Mouse (Mus musculus) regulatory T cell (primary cell): ENCODE results near the gene Gm49393.
"Not testable (repeated sequence)": the region's sequence is repeated elsewhere in the genome, so short reads cannot be mapped to it uniquely, and the experiment has no call there.

ENCODE experiments used
- in situ Hi-C: fragments of 300-600 bp; cut with MboI, MseI; formaldehyde crosslinking; loops from one replicate; pipeline ENCODE4 v1.15.1; 2025; ENCODE audit warnings: high pct_unique_total_duplicates

Gm49393 gene

DNA sequence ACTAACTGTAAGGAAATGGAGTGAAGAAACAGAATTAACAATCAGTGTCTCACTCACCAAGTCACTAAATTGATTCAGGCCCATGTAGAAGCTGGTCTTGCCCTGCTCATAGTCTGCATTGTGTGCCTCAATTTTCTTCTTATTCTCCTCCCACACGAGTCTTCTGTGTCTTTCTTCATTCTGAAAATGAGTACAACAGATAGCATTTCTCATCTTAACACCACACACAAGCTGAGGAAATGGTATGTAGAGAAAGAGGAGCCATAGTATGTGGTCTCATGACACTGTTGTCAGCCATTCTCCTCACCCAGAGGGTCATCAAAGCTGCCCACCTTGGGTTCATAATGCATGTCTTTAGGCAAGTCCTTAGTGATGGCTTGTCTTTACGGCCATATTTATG lies at the start of gene Gm49393:
Gm49393 (minus strand) TSS at position 101 of the 400 bp plus-strand sequence.
- in situ Hi-C loops: loop anchor here (5.0 kb wide), 1 partner anchor 38 kb away; the partner anchor contains the start of genes Ctla2b and Gm49392

GRCm38 (mm10) chr13:60972319-60972718 lies 36.9 kb upstream of the Gm49393 start:
- in situ Hi-C loops: not testable (repeated sequence)

- in situ Hi-C loops: not testable (repeated sequence)
Observed at GRCm38 (mm10) chr13:60963985-60964384, 28.6 kb upstream of the Gm49393 start.

DNA sequence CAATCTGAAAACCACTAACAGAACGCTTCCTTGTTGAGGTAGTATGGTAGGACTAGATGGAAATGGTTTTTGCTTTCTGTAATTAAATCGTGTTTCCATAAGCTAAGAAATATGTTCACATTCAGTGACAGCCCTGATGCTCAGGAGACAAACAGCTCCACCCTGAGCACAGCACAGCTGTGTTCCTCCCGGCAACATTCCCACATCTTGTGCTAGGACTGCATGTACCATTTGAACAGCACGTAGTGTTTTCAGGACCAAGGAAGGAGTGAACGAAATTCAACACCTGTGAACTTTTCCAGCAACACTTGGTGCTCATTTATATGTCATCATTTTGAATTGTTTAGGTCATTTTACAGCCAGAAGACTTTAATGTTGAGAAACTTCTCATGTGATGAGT lies 26.3 kb upstream of the Gm49393 start:
- in situ Hi-C loops: no loop called here

DNA sequence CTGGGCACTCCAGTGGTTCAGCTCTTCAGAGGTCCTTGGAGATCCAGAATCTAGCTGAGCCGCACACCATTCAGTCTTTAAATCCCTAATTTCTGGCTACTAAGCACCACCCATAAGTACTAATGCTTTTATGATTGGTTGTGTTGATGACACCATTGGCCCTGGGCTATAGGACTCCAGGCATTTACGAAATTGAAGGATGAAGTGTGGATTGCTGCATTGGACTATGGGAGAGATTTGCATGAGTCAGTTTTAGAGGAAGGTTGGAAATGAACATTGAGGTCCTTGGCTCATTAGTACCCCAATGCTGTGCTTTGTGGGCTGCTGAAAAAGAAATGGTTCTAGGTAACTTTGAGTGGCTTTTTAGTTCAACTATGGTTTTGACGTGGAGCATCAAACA lies 6.5 kb upstream of the Gm49393 start, which contains the start of gene Tpbpa:
Tpbpa (minus strand) TSS at position 101 of the 400 bp plus-strand sequence.
- in situ Hi-C loops: loop anchor here (10.0 kb wide), 1 partner anchor 107 kb away; no protein-coding TSS in a partner anchor

- in situ Hi-C loops: loop anchor here (5.0 kb wide), 1 partner anchor 39 kb away; the partner anchor contains the start of genes Ctla2b and Gm49392
Observed at GRCm38 (mm10) chr13:60936500-60936901, 1.1 kb upstream of the Gm49393 start, which contains the start of the genes Gm49391 and Ctla2a. TSS of gene Gm49391 (minus strand) at chr13:60936571. TSS of gene Ctla2a (minus strand) at chr13:60936625.

- in situ Hi-C loops: not testable (repeated sequence)
Observed at GRCm38 (mm10) chr13:60904780-60905179, 30.6 kb downstream of the Gm49393 start, which contains the start of gene Tpbpb. TSS of gene Tpbpb (minus strand) at chr13:60904880.

DNA sequence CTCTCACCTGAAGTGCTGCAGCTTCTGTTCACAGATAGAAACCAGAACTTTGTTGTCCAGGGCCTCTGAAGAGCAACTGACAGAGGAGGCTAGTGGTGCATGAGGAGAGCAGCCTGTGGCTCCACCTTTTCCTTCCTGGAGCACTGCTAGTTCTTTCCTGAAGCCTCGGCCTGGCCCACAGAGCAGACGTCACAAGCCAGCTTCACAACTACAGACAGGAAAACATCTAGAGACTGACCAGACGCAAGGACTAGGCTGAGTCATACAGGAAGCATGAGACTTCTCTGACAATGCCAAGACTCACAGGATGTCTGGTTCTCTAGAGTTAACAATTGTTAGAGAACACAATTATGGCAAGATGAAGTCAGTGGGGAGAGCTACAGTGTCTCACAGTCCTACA lies 38.1 kb downstream of the Gm49393 start, which contains the start of gene Ctla2b:
Ctla2b (minus strand) TSS at position 120 of the 400 bp plus-strand sequence.
- in situ Hi-C loops: loop anchor here (5.0 kb wide), 1 partner anchor 40 kb away; the partner anchor contains the start of genes Ctla2a, Gm49391 and Gm49393

DNA sequence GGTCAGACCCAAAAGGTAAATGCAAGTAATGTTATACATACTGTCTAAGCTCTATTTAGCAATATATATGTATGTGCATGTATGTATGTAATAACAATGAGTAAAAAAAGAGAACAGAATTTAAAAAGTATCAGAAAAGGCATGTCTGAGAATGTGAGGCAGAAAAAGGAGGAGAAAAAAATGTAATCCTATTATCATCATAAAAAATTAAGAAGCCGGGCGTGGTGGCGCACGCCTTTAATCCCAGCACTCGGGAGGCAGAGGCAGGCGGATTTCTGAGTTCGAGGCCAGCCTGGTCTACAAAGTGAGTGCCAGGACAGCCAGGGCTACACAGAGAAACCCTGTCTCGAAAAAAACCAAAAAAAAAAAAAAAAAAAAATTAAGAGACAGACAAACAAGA lies 38.6 kb downstream of the Gm49393 start, which contains the start of gene Gm49392:
Gm49392 (minus strand) TSS at position 101 of the 400 bp plus-strand sequence.
- in situ Hi-C loops: loop anchor here (5.0 kb wide), 1 partner anchor 41 kb away; the partner anchor contains the start of genes Ctla2a, Gm49391 and Gm49393

- in situ Hi-C loops: loop anchor here (5.0 kb wide), 1 partner anchor 42 kb away; the partner anchor contains the start of genes Ctla2a, Gm49391 and Gm49393
Observed at GRCm38 (mm10) chr13:60895406-60896160, 39.8 kb downstream of the Gm49393 start.

- in situ Hi-C loops: no loop called here
Observed at GRCm38 (mm10) chr13:60892301-60892700, 43.1 kb downstream of the Gm49393 start.

DNA sequence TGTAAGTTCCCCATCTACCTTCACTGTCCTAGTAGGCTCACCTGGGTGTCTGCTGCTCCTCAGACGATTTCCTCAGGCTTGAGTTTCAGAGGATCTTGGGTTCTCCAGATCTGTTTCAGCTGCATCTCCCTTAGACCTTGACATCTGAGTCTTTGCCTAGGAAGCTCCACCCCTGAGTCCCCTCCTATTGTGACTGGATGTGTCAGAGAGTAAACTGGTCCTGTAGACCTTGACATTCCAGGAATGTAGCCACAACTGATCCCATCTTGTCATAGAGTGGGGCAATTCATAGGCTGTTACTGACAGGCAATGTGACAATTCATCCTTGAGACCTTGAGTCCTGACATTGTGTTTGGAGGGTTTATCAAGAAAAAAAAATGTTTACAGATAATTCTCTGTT lies 71.1 kb downstream of the Gm49393 start, which contains the start of gene 4930486L24Rik:
4930486L24Rik (minus strand) TSS at position 195 of the 400 bp plus-strand sequence.
- in situ Hi-C loops: no loop called here

- in situ Hi-C loops: no loop called here
Observed at GRCm38 (mm10) chr13:60848241-60849120, 86.9 kb downstream of the Gm49393 start.

DNA sequence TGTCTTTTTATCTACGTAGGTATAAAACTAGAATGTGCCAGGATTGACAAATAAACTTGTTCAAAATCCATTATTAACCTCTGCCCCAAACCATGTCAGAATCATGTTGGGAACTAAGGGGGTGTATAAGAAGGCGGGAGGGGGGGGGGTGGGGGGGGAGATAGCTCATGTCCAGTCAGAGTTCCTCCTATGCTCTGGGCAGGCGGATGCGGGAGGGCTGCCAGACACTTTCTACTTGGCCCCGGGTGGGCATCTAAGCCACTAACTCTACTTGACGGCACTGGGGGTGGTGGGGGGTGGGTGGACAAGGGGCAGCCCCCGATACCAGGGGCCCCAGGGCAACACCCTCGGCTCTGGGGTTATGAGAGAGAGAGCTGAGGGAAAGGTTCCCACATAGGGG lies 92.2 kb downstream of the Gm49393 start:
- in situ Hi-C loops: no loop called here

GRCm38 (mm10) chr13:60842703-60843102 lies 92.7 kb downstream of the Gm49393 start:
- in situ Hi-C loops: no loop called here

GRCm38 (mm10) chr13:60839353-60839902 lies 96.0 kb downstream of the Gm49393 start:
- in situ Hi-C loops: loop anchor here (10.0 kb wide), 1 partner anchor 105 kb away; the partner anchor contains the start of gene Tpbpa

DNA sequence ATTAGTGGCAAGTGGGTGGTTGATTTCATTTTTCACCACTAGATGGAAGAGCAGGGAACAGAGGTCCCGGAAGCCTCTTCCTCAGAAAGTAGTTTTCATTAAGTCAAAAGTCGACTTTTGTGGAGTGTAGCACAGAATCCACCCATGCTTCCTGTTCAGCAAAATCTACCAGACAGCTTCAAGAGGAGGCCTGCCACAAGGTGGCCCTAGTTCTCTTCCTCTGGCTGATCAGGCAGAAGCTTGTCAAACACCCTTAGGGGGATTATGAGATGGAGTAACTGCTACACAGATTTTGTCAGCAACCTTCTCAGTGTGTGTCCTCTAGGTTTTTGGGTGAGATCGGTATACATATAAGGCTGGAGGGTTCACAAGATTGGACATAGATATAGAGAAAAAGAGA lies 109.3 kb downstream of the Gm49393 start:
- in situ Hi-C loops: no loop called here

DNA sequence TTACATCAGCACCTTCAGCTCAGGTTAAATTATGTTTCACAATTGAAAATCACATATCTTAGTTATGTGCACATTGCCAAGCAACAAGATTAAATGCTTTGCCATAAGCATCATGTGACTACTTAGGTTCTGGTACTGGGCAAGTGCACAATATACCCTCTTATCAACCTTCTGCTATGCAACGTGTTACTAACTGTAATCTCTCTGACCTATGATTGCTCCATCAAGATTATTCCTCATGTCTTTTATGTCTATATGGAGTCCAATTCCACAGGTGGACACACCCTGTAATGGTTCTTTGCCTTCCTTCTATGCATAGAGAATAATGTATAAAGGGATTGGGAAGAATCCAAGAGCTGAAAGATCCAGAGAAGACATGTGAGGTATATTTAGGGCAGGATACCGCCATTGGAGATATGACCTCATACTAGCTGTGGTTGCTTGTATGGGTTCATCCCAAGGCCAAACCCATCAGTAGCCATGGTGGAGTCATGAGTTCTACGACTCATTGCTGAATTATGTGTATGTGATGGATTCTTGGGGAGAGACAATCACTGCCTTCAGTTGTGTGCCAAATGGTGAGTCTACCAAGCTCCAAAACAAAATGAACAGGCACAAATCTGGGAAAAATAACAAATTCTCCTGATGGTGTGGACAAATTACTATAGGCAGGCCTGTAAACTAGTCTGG lies 114.8 kb downstream of the Gm49393 start:
- in situ Hi-C loops: no loop called here

- in situ Hi-C loops: loop anchor here (5.0 kb wide), 1 partner anchor 67 kb away; no protein-coding TSS in a partner anchor
Observed at GRCm38 (mm10) chr13:60819469-60819868, 115.9 kb downstream of the Gm49393 start.

- in situ Hi-C loops: no loop called here
Observed at GRCm38 (mm10) chr13:60813722-60814121, 121.7 kb downstream of the Gm49393 start.
